Mouse (Mus musculus) common myeloid progenitor, adult 5-6 weeks (primary cell): Measurements from ENCODE around the gene Nt5c1b. TPM values are rescaled to one million over a fixed set of nuclear protein-coding genes. Genes with fewer than 3 reads are reported as not detected.

ENCODE experiments used
- total RNA-seq: library from RNA; stranded (forward); fragments of 200-1000, 187-1606 nt; gene quantifications from 2 replicates; pipeline ENCODE4 v1.2.3, GENCODE M21; 2017

The Nt5c1b gene
- total RNA-seq, 1 experiment from 2014 or later: not detected

Other genes starting within 250 kb of the Nt5c1b start
- 4.1 and 13.3 TPM in 2 replicates for gene Rdh14, start 20.8 kb downstream of the Nt5c1b start, total RNA-seq